Mouse (Mus musculus) cortical plate, adult 2 months (tissue): ENCODE data around the gene Sncb. TPM values are rescaled to one million over a fixed set of nuclear protein-coding genes. Genes with fewer than 3 reads are reported as not detected.
"Not testable (repeated sequence)": the region's sequence is repeated elsewhere in the genome, so short reads cannot be mapped to it uniquely, and the experiment has no call there.

ENCODE experiments used
- H3K27ac ChIP-seq: fragments of 200-500 bp; 2 replicates; pipeline ENCODE4 v1.5.1; 2012; ENCODE audit warnings: low read length, control low read depth, inconsistent platforms; ENCODE audit not compliant: insufficient read depth
- H3K4me1 ChIP-seq: fragments of 200-500 bp; 2 replicates; pipeline ENCODE4 v1.6.1; 2011; ENCODE audit warnings: low read length; ENCODE audit not compliant: control insufficient read depth, insufficient read depth
- H3K4me3 ChIP-seq: fragments of 200-500 bp; 2 replicates; pipeline ENCODE4 v1.5.1; 2011; ENCODE audit warnings: mild to moderate bottlenecking, low read length, control low read depth; ENCODE audit not compliant: insufficient read depth
- CTCF ChIP-seq: fragments of 200-500 bp; IDR thresholded peaks from 2 replicates; pipeline ENCODE4 v1.5.1; 2011; ENCODE audit warnings: mild to moderate bottlenecking, control low read depth, low read length; ENCODE audit not compliant: insufficient read depth; ENCODE audit errors: extremely low read depth
- POLR2A ChIP-seq: fragments of 200-500 bp; IDR thresholded peaks from 2 replicates; pipeline ENCODE4 v1.6.1; 2011; ENCODE audit warnings: mild to moderate bottlenecking, low read length, control low read depth; ENCODE audit not compliant: insufficient read depth; ENCODE audit errors: extremely low read depth
- polyA plus RNA-seq: library from polyadenylated mRNA; depleted of rRNA; stranded (reverse); fragments of >200 nt; gene quantifications from 2 replicates; pipeline ENCODE4 v1.2.3, GENCODE M21; 2012

The Sncb gene
- polyA plus RNA-seq, 1 experiment = 734 TPM

- Histone ChIP-seq H3K4me1 (no peaks in the 10 kb centered on the region; the same call in 1 of the 2 replicates), H3K27ac (no peak overlapping the region), H3K4me3 (no peak overlapping the region)
- no peak for TF ChIP-seq POLR2A
- no peak for TF ChIP-seq CTCF
Measured at GRCm38 (mm10) chr13:54798740-54799139, 32.3 kb upstream of the Sncb start.

GRCm38 (mm10) chr13:54797861-54798643 is 31.7 kb upstream of the Sncb start:
- H3K27ac ChIP-seq = no peak overlapping the region
- TF ChIP-seq CTCF (no peak), POLR2A (no peak)
- no peak overlapping the region for H3K4me3 ChIP-seq
- no peaks in the 10 kb centered on the region; the same call in 1 of the 2 replicates for H3K4me1 ChIP-seq

GRCm38 (mm10) chr13:54797356-54797755 is 31.0 kb upstream of the Sncb start:
- Histone ChIP-seq H3K27ac (no peak overlapping the region), H3K4me1 (no peaks in the 10 kb centered on the region; the same call in 1 of the 2 replicates), H3K4me3 (no peak overlapping the region)
- TF ChIP-seq CTCF = peak; percentile 89
- no peak for TF ChIP-seq POLR2A

- Histone ChIP-seq H3K27ac (no peak overlapping the region), H3K4me3 (no peak overlapping the region), H3K4me1 (no peaks in the 10 kb centered on the region; the same call in 1 of the 2 replicates)
- TF ChIP-seq CTCF (peak; percentile 18; the same call in 1 of the 2 replicates), POLR2A (no peak)
Measured at GRCm38 (mm10) chr13:54794843-54795242, 28.4 kb upstream of the Sncb start.

GRCm38 (mm10) chr13:54794002-54794577 is 27.7 kb upstream of the Sncb start:
- no peak for TF ChIP-seq POLR2A
- no peak for TF ChIP-seq CTCF
- H3K27ac ChIP-seq = peak overlapping the region; percentile 38; the same call in 1 of the 2 replicates
- H3K4me1 ChIP-seq = no peaks in the 10 kb centered on the region; the same call in 1 of the 2 replicates
- H3K4me3 ChIP-seq = no peak overlapping the region

- H3K4me1 ChIP-seq = no peaks in the 10 kb centered on the region
- no peak overlapping the region for H3K27ac ChIP-seq
- H3K4me3 ChIP-seq = no peak overlapping the region
- TF ChIP-seq CTCF (peak; percentile 24), POLR2A (no peak)
Measured at GRCm38 (mm10) chr13:54792259-54793230, 26.1 kb upstream of the Sncb start.

- no peaks in the 10 kb centered on the region for H3K4me1 ChIP-seq
- H3K27ac ChIP-seq = peak overlapping the region; percentile 58; the same call in 1 of the 2 replicates
- TF ChIP-seq POLR2A (peak; percentile 31; the same call in 1 of the 2 replicates), CTCF (no peak)
Measured at GRCm38 (mm10) chr13:54789561-54790397, 23.4 kb upstream of the Sncb start.

GRCm38 (mm10) chr13:54788740-54789560 is 22.6 kb upstream of the Sncb start, which contains the start of gene Tspan17:
TSS of gene Tspan17 (plus strand) at chr13:54789377.
- peak within 1 kb of the TSS; percentile 68 for H3K4me3 ChIP-seq
- peak within 1 kb of the TSS; percentile 58; the same call in 1 of the 2 replicates for H3K27ac ChIP-seq
- TF ChIP-seq POLR2A = no peak
- no peak for TF ChIP-seq CTCF
- no peaks in the 10 kb centered on the region for H3K4me1 ChIP-seq

More at GRCm38 (mm10) chr13:54789561-54790397, 23.4 kb upstream of the Sncb start:
- H3K4me3 ChIP-seq = peak overlapping the region; percentile 68

- H3K4me1 ChIP-seq, H3K4me3 ChIP-seq, H3K27ac ChIP-seq: not testable (repeated sequence)
Measured at GRCm38 (mm10) chr13:54787591-54787990, 21.2 kb upstream of the Sncb start.
